Mouse (Mus musculus): Measurements from ENCODE around the gene Mtnr1b. TPM values are rescaled to one million over a fixed set of nuclear protein-coding genes. Genes with fewer than 3 reads are reported as not detected.

The Mtnr1b gene
- polyA plus RNA-seq (2012; rRNA removed): not detected in 2 replicates

DNA sequence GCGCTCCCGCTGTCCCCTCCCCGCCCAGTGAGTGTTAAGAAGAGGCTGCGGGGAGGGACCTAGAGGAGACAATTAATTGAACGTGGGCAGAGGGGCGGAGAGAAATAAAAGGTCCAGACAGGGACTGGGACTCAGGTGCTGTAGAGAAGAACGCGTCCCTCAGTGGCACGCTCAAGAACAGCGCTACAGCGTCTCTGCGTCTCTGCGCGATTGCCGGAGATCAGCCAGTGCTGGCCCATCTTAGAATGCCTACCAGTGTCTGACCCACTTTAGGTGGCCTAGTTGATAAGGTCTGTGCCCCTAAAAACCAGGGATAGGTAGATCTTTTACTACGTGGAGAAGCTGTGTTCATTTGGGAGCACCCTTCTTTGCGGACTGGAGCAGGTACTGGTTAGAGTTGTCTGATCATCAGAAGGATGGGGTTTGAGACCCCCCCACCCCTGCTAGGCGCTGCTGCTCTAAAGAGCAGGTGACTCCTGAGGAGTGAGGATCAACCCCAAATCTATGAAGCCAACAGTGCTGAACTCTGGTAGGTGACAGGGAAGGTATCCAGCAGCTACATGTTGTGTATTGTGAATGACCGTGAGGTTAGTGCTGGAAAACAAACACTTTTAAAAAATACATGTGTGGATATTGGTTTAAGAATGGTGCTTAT lies at the start of gene Mtnr1b:
Mtnr1b (minus strand) TSS at position 51 of the 655 bp plus-strand sequence.
- Histone ChIP-seq H3K4me3 (ENCODE audit: control insufficient read depth, insufficient read depth, low read length) (no peak within 1 kb of the TSS), H3K4me1 (replicated peaks; ENCODE audit: control insufficient read depth, insufficient read depth, low read length) (no peaks in the 10 kb centered on the region), H3K36me3 (ENCODE audit: control insufficient read depth, insufficient read depth, low read length) (no peaks in the 10 kb centered on the region), H3K27ac (ENCODE audit: control insufficient read depth, insufficient read depth, low read length) (no peak within 1 kb of the TSS), H3K27me3 (ENCODE audit: control insufficient read depth, insufficient read depth, low read length) (no peaks in the 10 kb centered on the region)
- TF ChIP-seq POLR2A (IDR thresholded peaks at IDR 0.05; ENCODE audit: control insufficient read depth, extremely low read depth, insufficient read depth, low read length, poor library complexity) (no peak), CTCF (IDR thresholded peaks at IDR 0.05; ENCODE audit: borderline replicate concordance, control insufficient read depth, extremely low read depth, insufficient read depth, low read length, poor library complexity) (no peak)
- no peak for DNase-seq
- 51% methylated on average over 19 of the region's 19 CpGs for WGBS

DNA sequence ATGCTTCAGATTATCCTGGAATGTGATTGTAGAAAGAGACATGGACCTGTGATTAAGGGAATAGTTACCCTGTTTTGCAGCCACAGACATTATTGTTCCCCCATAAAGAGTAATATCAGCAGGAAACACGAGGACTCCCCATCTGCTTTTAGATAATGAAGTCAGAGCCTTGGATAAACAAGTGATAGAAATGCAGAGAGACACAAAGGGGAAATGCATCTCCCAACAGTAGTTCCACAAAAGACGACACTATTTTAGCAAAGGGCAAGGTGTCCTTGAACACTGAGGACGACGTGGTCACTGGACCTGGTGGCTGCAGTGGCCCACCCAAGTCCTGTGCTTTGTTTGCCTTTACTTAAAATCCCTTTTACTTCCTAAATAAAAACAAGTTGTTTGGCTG lies 45.9 kb upstream of the Mtnr1b start:
- no peak for DNase-seq
- TF ChIP-seq CTCF (IDR thresholded peaks at IDR 0.05; ENCODE audit: borderline replicate concordance, control insufficient read depth, extremely low read depth, insufficient read depth, low read length, poor library complexity) (no peak), POLR2A (IDR thresholded peaks at IDR 0.05; ENCODE audit: control insufficient read depth, extremely low read depth, insufficient read depth, low read length, poor library complexity) (no peak)
- Histone ChIP-seq H3K4me1 (replicated peaks; ENCODE audit: control insufficient read depth, insufficient read depth, low read length) (no peaks in the 10 kb centered on the region), H3K27ac (ENCODE audit: control insufficient read depth, insufficient read depth, low read length) (no peak overlapping the region), H3K4me3 (ENCODE audit: control insufficient read depth, insufficient read depth, low read length) (no peak overlapping the region), H3K27me3 (ENCODE audit: control insufficient read depth, insufficient read depth, low read length) (no peaks in the 10 kb centered on the region), H3K36me3 (ENCODE audit: control insufficient read depth, insufficient read depth, low read length) (no peaks in the 10 kb centered on the region)
- 77% methylated on average over 4 of the region's 4 CpGs for WGBS

- no peak overlapping the region for H3K27ac ChIP-seq (ENCODE audit: control insufficient read depth, insufficient read depth, low read length)
- no peak for DNase-seq
- no peaks in the 10 kb centered on the region for H3K4me1 ChIP-seq (replicated peaks; ENCODE audit: control insufficient read depth, insufficient read depth, low read length)
- TF ChIP-seq POLR2A (IDR thresholded peaks at IDR 0.05; ENCODE audit: control insufficient read depth, extremely low read depth, insufficient read depth, low read length, poor library complexity) (no peak), CTCF (IDR thresholded peaks at IDR 0.05; ENCODE audit: borderline replicate concordance, control insufficient read depth, extremely low read depth, insufficient read depth, low read length, poor library complexity) (no peak)
- 81% methylated on average over 5 of the region's 5 CpGs for WGBS
- H3K36me3 ChIP-seq (ENCODE audit: control insufficient read depth, insufficient read depth, low read length): no peaks in the 10 kb centered on the region
- H3K4me3 ChIP-seq (ENCODE audit: control insufficient read depth, insufficient read depth, low read length): no peak overlapping the region
- no peaks in the 10 kb centered on the region for H3K27me3 ChIP-seq (ENCODE audit: control insufficient read depth, insufficient read depth, low read length)
Observed at GRCm38 (mm10) chr9:15919373-15920005, 45.1 kb upstream of the Mtnr1b start.

GRCm38 (mm10) chr9:15916600-15916999 lies 42.2 kb upstream of the Mtnr1b start:
- H3K27me3 ChIP-seq (ENCODE audit: control insufficient read depth, insufficient read depth, low read length): no peaks in the 10 kb centered on the region
- H3K36me3 ChIP-seq (ENCODE audit: control insufficient read depth, insufficient read depth, low read length): no peaks in the 10 kb centered on the region
- H3K4me1 ChIP-seq (replicated peaks; ENCODE audit: control insufficient read depth, insufficient read depth, low read length): no peaks in the 10 kb centered on the region
- DNase-seq: no peak
- H3K4me3 ChIP-seq (ENCODE audit: control insufficient read depth, insufficient read depth, low read length): no peak overlapping the region
- TF ChIP-seq CTCF (IDR thresholded peaks at IDR 0.05; ENCODE audit: borderline replicate concordance, control insufficient read depth, extremely low read depth, insufficient read depth, low read length, poor library complexity): no peak
- no peak for TF ChIP-seq POLR2A (IDR thresholded peaks at IDR 0.05; ENCODE audit: control insufficient read depth, extremely low read depth, insufficient read depth, low read length, poor library complexity)
- no peak overlapping the region for H3K27ac ChIP-seq (ENCODE audit: control insufficient read depth, insufficient read depth, low read length)

DNA sequence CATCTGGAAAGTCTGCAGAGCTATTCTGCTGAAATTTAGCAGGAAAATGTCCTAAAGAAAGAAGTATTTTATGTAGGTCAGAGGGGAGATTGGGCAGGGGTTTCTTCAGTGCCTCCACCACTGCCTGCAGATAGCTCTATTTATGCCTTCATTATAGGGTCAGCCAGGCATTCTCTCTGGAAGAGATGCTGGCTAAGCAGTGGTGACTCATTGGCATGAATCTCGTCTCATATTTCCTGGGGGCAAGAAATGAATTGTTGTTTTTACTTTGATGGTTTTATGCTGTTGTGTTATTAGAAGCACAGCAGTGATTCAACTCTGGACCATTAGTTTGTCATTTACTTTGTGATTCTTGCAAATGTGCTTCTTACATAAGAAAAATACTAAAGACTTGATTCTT lies 38.4 kb upstream of the Mtnr1b start:
- WGBS: 85% methylated on average over 1 of the region's 1 CpGs
- no peak overlapping the region for H3K27ac ChIP-seq (ENCODE audit: control insufficient read depth, insufficient read depth, low read length)
- DNase-seq: no peak
- H3K27me3 ChIP-seq (ENCODE audit: control insufficient read depth, insufficient read depth, low read length): no peaks in the 10 kb centered on the region
- H3K4me3 ChIP-seq (ENCODE audit: control insufficient read depth, insufficient read depth, low read length): no peak overlapping the region
- H3K36me3 ChIP-seq (ENCODE audit: control insufficient read depth, insufficient read depth, low read length): no peaks in the 10 kb centered on the region
- no peaks in the 10 kb centered on the region for H3K4me1 ChIP-seq (replicated peaks; ENCODE audit: control insufficient read depth, insufficient read depth, low read length)
- TF ChIP-seq POLR2A (IDR thresholded peaks at IDR 0.05; ENCODE audit: control insufficient read depth, extremely low read depth, insufficient read depth, low read length, poor library complexity) (no peak), CTCF (IDR thresholded peaks at IDR 0.05; ENCODE audit: borderline replicate concordance, control insufficient read depth, extremely low read depth, insufficient read depth, low read length, poor library complexity) (no peak)

GRCm38 (mm10) chr9:15909397-15910113 lies 35.2 kb upstream of the Mtnr1b start:
- WGBS: 82% methylated on average over 2 of the region's 2 CpGs
- Histone ChIP-seq H3K27ac (ENCODE audit: control insufficient read depth, insufficient read depth, low read length) (no peak overlapping the region), H3K4me1 (replicated peaks; ENCODE audit: control insufficient read depth, insufficient read depth, low read length) (no peaks in the 10 kb centered on the region), H3K27me3 (ENCODE audit: control insufficient read depth, insufficient read depth, low read length) (no peaks in the 10 kb centered on the region), H3K4me3 (ENCODE audit: control insufficient read depth, insufficient read depth, low read length) (no peak overlapping the region), H3K36me3 (ENCODE audit: control insufficient read depth, insufficient read depth, low read length) (no peaks in the 10 kb centered on the region)
- no peak for DNase-seq
- TF ChIP-seq POLR2A (IDR thresholded peaks at IDR 0.05; ENCODE audit: control insufficient read depth, extremely low read depth, insufficient read depth, low read length, poor library complexity) (no peak), CTCF (IDR thresholded peaks at IDR 0.05; ENCODE audit: borderline replicate concordance, control insufficient read depth, extremely low read depth, insufficient read depth, low read length, poor library complexity) (no peak)
